In the genomic region with DNA sequence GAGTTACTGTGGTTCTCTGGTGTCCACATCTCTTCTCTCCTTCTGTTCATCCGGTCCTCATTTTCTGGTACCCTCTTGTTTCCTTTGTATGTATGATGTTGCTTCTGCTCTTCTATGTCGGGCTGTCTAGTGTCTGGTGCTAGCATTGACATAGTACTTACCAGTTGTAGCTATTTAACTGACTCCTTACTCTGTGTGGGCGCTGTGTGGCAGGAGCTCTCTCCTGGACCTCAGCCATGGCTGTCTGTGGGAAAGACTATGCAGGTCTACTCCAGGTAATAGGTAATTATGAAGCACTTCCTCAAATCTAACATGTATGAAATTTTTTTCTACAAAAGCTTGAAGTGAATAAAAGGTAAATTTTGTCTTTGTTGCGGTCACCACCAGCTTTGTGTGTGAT, we compare ENCODE assay signal across 13 mouse cellular contexts.
"Had no signal": no experiment of that assay in that cellular context is flagged by ENCODE, and none has a peak within 500 bp of the region (broad histone marks: within the 10 kb centered on the region; RNA-seq: fewer than 3 reads in every experiment).

No protein-coding gene starts in this region.

- H3K36me3 ChIP-seq: kidney, embryonic 15.5 days; limb, embryonic 13.5 days; midbrain, embryonic 13.5 days had no signal

- H3K9ac ChIP-seq: kidney, embryonic 15.5 days; limb, embryonic 13.5 days; liver, embryonic 14.5 days; midbrain, embryonic 13.5 days; neural tube, embryonic 15.5 days had no signal

- ATAC-seq: midbrain, embryonic 13.5 days had no signal

- H3K4me3 ChIP-seq: kidney, embryonic 15.5 days; limb, embryonic 13.5 days; midbrain, embryonic 13.5 days; neural tube, embryonic 15.5 days had no signal

- H3K4me1 ChIP-seq: kidney, embryonic 15.5 days; limb, embryonic 13.5 days; neural tube, embryonic 15.5 days had no signal

- DNase-seq: kidney, postnatal 14 days; layer of hippocampus, adult 9-11 months; layer of hippocampus, postnatal 36 days; lung, adult 18-20 months; right cerebral cortex, postnatal 4 days; spleen, adult 18-20 months; thymus, adult 18-20 months; thymus, postnatal 25 days had no signal

- H3K27ac ChIP-seq: kidney, embryonic 15.5 days; limb, embryonic 13.5 days; liver, embryonic 14.5 days; midbrain, embryonic 13.5 days; neural tube, embryonic 15.5 days had no signal

- H3K27me3 ChIP-seq: kidney, embryonic 15.5 days; limb, embryonic 13.5 days; midbrain, embryonic 13.5 days; neural tube, embryonic 15.5 days had no signal

- H3K4me2 ChIP-seq: kidney, embryonic 15.5 days; limb, embryonic 13.5 days; midbrain, embryonic 13.5 days; neural tube, embryonic 15.5 days had no signal

- H3K9me3 ChIP-seq: kidney, embryonic 15.5 days; limb, embryonic 13.5 days; midbrain, embryonic 13.5 days; neural tube, embryonic 15.5 days had no signal
